ENCODE assay signal across 10 mouse cellular contexts in genomic region chr5:33688278-33689220, GRCm38 (mm10). TPM values are rescaled to one million over a fixed set of nuclear protein-coding genes. Genes with fewer than 3 reads are reported as not detected.
DNase-seq lines count a peak whose midpoint lies in the region; ATAC-seq lines count a peak whose summit lies in the region.
"Had no signal": no experiment of that assay in that cellular context is flagged by ENCODE, and none has a peak within 500 bp of the region (broad histone marks: within the 10 kb centered on the region; RNA-seq: fewer than 3 reads in every experiment).

No protein-coding gene starts in this region.

- H3K9ac ChIP-seq in intestine, embryonic 16.5 days (ENCODE audit: low read depth, low read length), result 0 out of 2 replicates have a peak overlapping the region, but pooled peaks have one; percentile 19
- no peak overlapping the region for H3K9ac ChIP-seq in intestine, embryonic 15.5 days
- no peak overlapping the region for H3K9ac ChIP-seq in embryonic facial prominence, embryonic 15.5 days
- no peak overlapping the region for H3K9ac ChIP-seq in hindbrain, embryonic 15.5 days
- H3K9ac ChIP-seq in midbrain, embryonic 15.5 days, result no peak overlapping the region

- H3K9me3 ChIP-seq in intestine, embryonic 16.5 days (ENCODE audit: control insufficient read depth, low read length), result no peaks in the 10 kb centered on the region
- H3K9me3 ChIP-seq in intestine, embryonic 15.5 days, result no peaks in the 10 kb centered on the region
- H3K9me3 ChIP-seq in embryonic facial prominence, embryonic 15.5 days (replicated peaks), result no peaks in the 10 kb centered on the region
- no peaks in the 10 kb centered on the region for H3K9me3 ChIP-seq in hindbrain, embryonic 15.5 days
- no peaks in the 10 kb centered on the region for H3K9me3 ChIP-seq in midbrain, embryonic 15.5 days

- H3K4me1 ChIP-seq in intestine, embryonic 16.5 days (ENCODE audit: control insufficient read depth, insufficient read depth, low read length), result peaks cover 26% of the 10 kb centered on the region
- H3K4me1 ChIP-seq in intestine, embryonic 15.5 days (replicated peaks), result peaks cover 29% of the 10 kb centered on the region
- H3K4me1 ChIP-seq in embryonic facial prominence, embryonic 15.5 days, result peaks cover 53% of the 10 kb centered on the region
- H3K4me1 ChIP-seq in hindbrain, embryonic 15.5 days (replicated peaks), result peaks cover 27% of the 10 kb centered on the region
- H3K4me1 ChIP-seq in midbrain, embryonic 15.5 days, result peaks cover 26% of the 10 kb centered on the region

- DNase-seq in right cerebral cortex, adult 18-20 months, result no peak
- DNase-seq in Muller cell, postnatal 12 days (ENCODE audit: inconsistent ontology term), result no peak
- DNase-seq in retina, postnatal 1 day, result no peak
- DNase-seq: cerebellum, postnatal 36 days had no signal

- ATAC-seq in intestine, embryonic 16.5 days, result no peak
- no peak for ATAC-seq in intestine, embryonic 15.5 days
- no peak for ATAC-seq in embryonic facial prominence, embryonic 15.5 days (ENCODE audit: insufficient number of reproducible peaks, low FRiP score, low TSS enrichment, low read depth)
- no peak for ATAC-seq in hindbrain, embryonic 15.5 days (ENCODE audit: low FRiP score, low read depth)
- ATAC-seq in midbrain, embryonic 15.5 days (replicated peaks), result peak; percentile 10; the same call in 1 of the 2 replicates
- ATAC-seq: activated CD4-positive, CD25-positive, alpha-beta regulatory T cell, adult 4 months had no signal

- H3K27me3 ChIP-seq in intestine, embryonic 16.5 days (replicated peaks; ENCODE audit: control insufficient read depth, insufficient read depth, low read length), result no peaks in the 10 kb centered on the region
- no peaks in the 10 kb centered on the region for H3K27me3 ChIP-seq in intestine, embryonic 15.5 days (replicated peaks)
- H3K27me3 ChIP-seq in embryonic facial prominence, embryonic 15.5 days, result no peaks in the 10 kb centered on the region
- peaks cover 8% of the 10 kb centered on the region; the same call in 1 of the 2 replicates for H3K27me3 ChIP-seq in hindbrain, embryonic 15.5 days
- H3K27me3 ChIP-seq in midbrain, embryonic 15.5 days (replicated peaks), result peaks cover 25% of the 10 kb centered on the region; the same call in 1 of the 2 replicates

- H3K36me3 ChIP-seq in intestine, embryonic 16.5 days (ENCODE audit: control insufficient read depth, insufficient read depth, low read length), result no peaks in the 10 kb centered on the region
- H3K36me3 ChIP-seq in intestine, embryonic 15.5 days, result no peaks in the 10 kb centered on the region
- no peaks in the 10 kb centered on the region for H3K36me3 ChIP-seq in embryonic facial prominence, embryonic 15.5 days
- no peaks in the 10 kb centered on the region for H3K36me3 ChIP-seq in hindbrain, embryonic 15.5 days
- H3K36me3 ChIP-seq in midbrain, embryonic 15.5 days (replicated peaks), result no peaks in the 10 kb centered on the region

- no peak overlapping the region for H3K4me2 ChIP-seq in intestine, embryonic 16.5 days (ENCODE audit: low read depth, low read length)
- no peak overlapping the region for H3K4me2 ChIP-seq in intestine, embryonic 15.5 days (replicated peaks)
- H3K4me2 ChIP-seq in embryonic facial prominence, embryonic 15.5 days (replicated peaks), result no peak overlapping the region
- 0 out of 2 replicates have a peak overlapping the region, but pooled peaks have one; percentile 18 for H3K4me2 ChIP-seq in hindbrain, embryonic 15.5 days
- no peak overlapping the region for H3K4me2 ChIP-seq in midbrain, embryonic 15.5 days

- H3K4me3 ChIP-seq in intestine, embryonic 16.5 days (ENCODE audit: low read length), result no peak overlapping the region
- no peak overlapping the region for H3K4me3 ChIP-seq in intestine, embryonic 15.5 days (replicated peaks)
- H3K4me3 ChIP-seq in embryonic facial prominence, embryonic 15.5 days (replicated peaks), result no peak overlapping the region
- H3K4me3 ChIP-seq in hindbrain, embryonic 15.5 days, result no peak overlapping the region
- H3K4me3 ChIP-seq in midbrain, embryonic 15.5 days, result no peak overlapping the region

- H3K27ac ChIP-seq in intestine, embryonic 16.5 days (ENCODE audit: low read length), result no peak overlapping the region
- no peak overlapping the region for H3K27ac ChIP-seq in intestine, embryonic 15.5 days
- 0 out of 2 replicates have a peak overlapping the region, but pooled peaks have one; percentile 34 for H3K27ac ChIP-seq in embryonic facial prominence, embryonic 15.5 days (replicated peaks)
- peak overlapping the region; percentile 77 for H3K27ac ChIP-seq in hindbrain, embryonic 15.5 days (replicated peaks)
- H3K27ac ChIP-seq in midbrain, embryonic 15.5 days, result peak overlapping the region; percentile 30; the same call in 1 of the 2 replicates

- 69% methylated on average over 14 of the region's 14 CpGs for WGBS in intestine, embryonic 16.5 days
- 69% methylated on average over 14 of the region's 14 CpGs for WGBS in intestine, embryonic 15.5 days
- 60% methylated on average over 14 of the region's 14 CpGs for WGBS in embryonic facial prominence, embryonic 15.5 days
- WGBS in hindbrain, embryonic 15.5 days, result 38% methylated on average over 14 of the region's 14 CpGs
- WGBS in midbrain, embryonic 15.5 days, result 38% methylated on average over 14 of the region's 14 CpGs

RNA-seq across cellular contexts. Expression of gene Tmem129, which starts 30.3 kb away (rescaled TPM):
- polyA plus RNA-seq in intestine, embryonic 16.5 days (2015; fragmentation: Nextera tagmentation; extraction: Ambion mirVana), result 35.7 and 36.9 TPM in 2 replicates
- polyA plus RNA-seq in intestine, embryonic 15.5 days (2015; fragmentation: Nextera tagmentation; extraction: Ambion mirVana), result 31.8 and 33.1 TPM in 2 replicates
- 44.2 and 45.1 TPM in 2 replicates for polyA plus RNA-seq in embryonic facial prominence, embryonic 15.5 days (2015; fragmentation: Nextera tagmentation; extraction: Ambion mirVana)
- polyA plus RNA-seq in hindbrain, embryonic 15.5 days (2015; fragmentation: Nextera tagmentation; extraction: Ambion mirVana), result 31.4 and 32.7 TPM in 2 replicates
- polyA plus RNA-seq in midbrain, embryonic 15.5 days (2015; fragmentation: Nextera tagmentation; extraction: Ambion mirVana), result 31.1 and 32.0 TPM in 2 replicates

RNA-seq across cellular contexts. Expression of gene Tacc3, which starts 30.6 kb away (rescaled TPM):
- polyA plus RNA-seq in intestine, embryonic 16.5 days (2015; fragmentation: Nextera tagmentation; extraction: Ambion mirVana), result 130 and 144 TPM in 2 replicates
- polyA plus RNA-seq in intestine, embryonic 15.5 days (2015; fragmentation: Nextera tagmentation; extraction: Ambion mirVana), result 148 and 172 TPM in 2 replicates
- 141 and 146 TPM in 2 replicates for polyA plus RNA-seq in embryonic facial prominence, embryonic 15.5 days (2015; fragmentation: Nextera tagmentation; extraction: Ambion mirVana)
- polyA plus RNA-seq in hindbrain, embryonic 15.5 days (2015; fragmentation: Nextera tagmentation; extraction: Ambion mirVana), result 40.9 and 48.9 TPM in 2 replicates
- polyA plus RNA-seq in midbrain, embryonic 15.5 days (2015; fragmentation: Nextera tagmentation; extraction: Ambion mirVana), result 27.9 and 32.2 TPM in 2 replicates

RNA-seq across cellular contexts. Expression of gene Fgfr3, which starts 32.9 kb away (rescaled TPM):
- 9.0 and 9.8 TPM in 2 replicates for polyA plus RNA-seq in intestine, embryonic 16.5 days (2015; fragmentation: Nextera tagmentation; extraction: Ambion mirVana)
- 11.4 and 11.6 TPM in 2 replicates for polyA plus RNA-seq in intestine, embryonic 15.5 days (2015; fragmentation: Nextera tagmentation; extraction: Ambion mirVana)
- 32.0 and 34.6 TPM in 2 replicates for polyA plus RNA-seq in embryonic facial prominence, embryonic 15.5 days (2015; fragmentation: Nextera tagmentation; extraction: Ambion mirVana)
- polyA plus RNA-seq in hindbrain, embryonic 15.5 days (2015; fragmentation: Nextera tagmentation; extraction: Ambion mirVana), result 39.4 and 40.5 TPM in 2 replicates
- 20.9 and 21.4 TPM in 2 replicates for polyA plus RNA-seq in midbrain, embryonic 15.5 days (2015; fragmentation: Nextera tagmentation; extraction: Ambion mirVana)

RNA-seq across cellular contexts. Expression of gene Slbp, which starts 36.2 kb away (rescaled TPM):
- 164 and 184 TPM in 2 replicates for polyA plus RNA-seq in intestine, embryonic 16.5 days (2015; fragmentation: Nextera tagmentation; extraction: Ambion mirVana)
- 196 and 228 TPM in 2 replicates for polyA plus RNA-seq in intestine, embryonic 15.5 days (2015; fragmentation: Nextera tagmentation; extraction: Ambion mirVana)
- polyA plus RNA-seq in embryonic facial prominence, embryonic 15.5 days (2015; fragmentation: Nextera tagmentation; extraction: Ambion mirVana), result 191 and 202 TPM in 2 replicates
- polyA plus RNA-seq in hindbrain, embryonic 15.5 days (2015; fragmentation: Nextera tagmentation; extraction: Ambion mirVana), result 118 and 127 TPM in 2 replicates
- 109 and 110 TPM in 2 replicates for polyA plus RNA-seq in midbrain, embryonic 15.5 days (2015; fragmentation: Nextera tagmentation; extraction: Ambion mirVana)

RNA-seq across cellular contexts. Expression of gene Gm9903, which starts 58.8 kb away (rescaled TPM):
- 0.15 and 0.32 TPM in 2 replicates for polyA plus RNA-seq in intestine, embryonic 16.5 days (2015; fragmentation: Nextera tagmentation; extraction: Ambion mirVana)
- polyA plus RNA-seq in intestine, embryonic 15.5 days (2015; fragmentation: Nextera tagmentation; extraction: Ambion mirVana), result 0.26 and 0.30 TPM in 2 replicates
- polyA plus RNA-seq in embryonic facial prominence, embryonic 15.5 days (2015; fragmentation: Nextera tagmentation; extraction: Ambion mirVana), result 0.36 and 0.43 TPM in 2 replicates
- polyA plus RNA-seq in hindbrain, embryonic 15.5 days (2015; fragmentation: Nextera tagmentation; extraction: Ambion mirVana), result 0.47 and 0.64 TPM in 2 replicates
- 0.47 and 0.77 TPM in 2 replicates for polyA plus RNA-seq in midbrain, embryonic 15.5 days (2015; fragmentation: Nextera tagmentation; extraction: Ambion mirVana)

Comparison
In these comparisons a context has a peak if more than half of its experiments do, and no peak if none do; other contexts are left out.
1. H3K27ac ChIP-seq: peak in embryonic facial prominence, embryonic 15.5 days (single experiment), hindbrain, embryonic 15.5 days (single experiment) and midbrain, embryonic 15.5 days (single experiment); none in intestine, embryonic 16.5 days (single experiment) and intestine, embryonic 15.5 days (single experiment).